Mouse (Mus musculus) hindbrain, postnatal 0 days (tissue): ENCODE results near the gene Rtn2. TPM values are rescaled to one million over a fixed set of nuclear protein-coding genes. Genes with fewer than 3 reads are reported as not detected.

Source experiments
- ATAC-seq: fragments of 200-750 bp; cut with Nextera tagmentation; 2 replicates; pipeline ENCODE4 v1.8.0; 2017; ENCODE audit warnings: mild to moderate bottlenecking, moderate TSS enrichment, moderate library complexity
- DNase-seq: peaks from one replicate; pipeline ENCODE4 v3.0.0-alpha.2; 2015; ENCODE audit warnings: low spot score
- H3K27ac ChIP-seq: fragments of 300-500 bp; sonication (generic); 2 replicates; pipeline ENCODE4 v1.5.1; 2014; ENCODE audit warnings: mild to moderate bottlenecking
- H3K27me3 ChIP-seq: fragments of 300-500 bp; sonication (generic); 2 replicates; pipeline ENCODE4 v1.6.1; 2014; ENCODE audit warnings: low read length, mixed read lengths; ENCODE audit not compliant: insufficient read depth
- H3K36me3 ChIP-seq: fragments of 300-500 bp; sonication (generic); 2 replicates; pipeline ENCODE4 v1.6.1; 2014; ENCODE audit warnings: low read length, mixed read lengths; ENCODE audit not compliant: insufficient read depth
- H3K4me1 ChIP-seq: fragments of 300-500 bp; sonication (generic); 2 replicates; pipeline ENCODE4 v1.6.1; 2014; ENCODE audit warnings: antibody characterized with exemption, low read length, mixed read lengths; ENCODE audit not compliant: insufficient read depth
- H3K4me2 ChIP-seq: fragments of 300-500 bp; sonication (generic); 2 replicates; pipeline ENCODE4 v1.6.1; 2014; ENCODE audit warnings: low read depth, mild to moderate bottlenecking, low read length, moderate library complexity, mixed read lengths
- H3K4me3 ChIP-seq: fragments of 300-500 bp; sonication (generic); 2 replicates; pipeline ENCODE4 v1.5.1; 2014; ENCODE audit warnings: low read length
- H3K9ac ChIP-seq: fragments of 300-500 bp; sonication (generic); replicated peaks from 2 replicates; pipeline ENCODE4 v1.6.1; 2014; ENCODE audit warnings: mild to moderate bottlenecking, low read length, moderate library complexity, mixed read lengths
- H3K9me3 ChIP-seq: fragments of 300-500 bp; sonication (generic); 2 replicates; pipeline ENCODE4 v1.6.1; 2016; ENCODE audit warnings: low read length, mixed read lengths
- CTCF ChIP-seq: IDR thresholded peaks from 2 replicates; pipeline ENCODE4 v1.5.1; 2016; ENCODE audit warnings: antibody characterized with exemption, control low read depth, low read depth
- WGBS: fragments of 180-500 bp; shearing (Covaris S2); extraction: QIAGEN DNeasy Blood & Tissue Kit; methylation state at CpG from one replicate; pipeline ENCODE4 v1.1.7; 2014; 5-methylcytosine and 5-hydroxymethylcytosine counted together
- polyA plus RNA-seq: library from polyadenylated mRNA; unstranded; fragments of >200 nt; fragmentation: Nextera tagmentation; extraction: Ambion mirVana; gene quantifications from 2 replicates; pipeline ENCODE4 v1.2.1, GENCODE M21; 2015
- total RNA-seq: library from RNA; depleted of rRNA; stranded (reverse); fragments of >200 nt; gene quantifications from 2 replicates; pipeline ENCODE4 v1.2.3, GENCODE M21; 2014

Gene Rtn2
- total and polyA plus RNA-seq, 2 experiments from 2014 or later, result 101 to 151 TPM

GRCm38 (mm10) chr7:19303770-19304169, 21.3 kb downstream of the Rtn2 start:
- no peak overlapping the region for H3K27ac ChIP-seq
- WGBS, result under 1% methylated on average over 16 of the region's 16 CpGs
- DNase-seq (peak; percentile 74), ATAC-seq (no peak)
- H3K9ac ChIP-seq, result no peak overlapping the region
- H3K36me3 ChIP-seq, result no peaks in the 10 kb centered on the region
- TF ChIP-seq CTCF, result peak; percentile 78
- peaks cover 24% of the 10 kb centered on the region for H3K27me3 ChIP-seq
- no peak overlapping the region for H3K4me3 ChIP-seq
- no peaks in the 10 kb centered on the region for H3K4me1 ChIP-seq
- H3K4me2 ChIP-seq, result peak overlapping the region; percentile 49
- H3K9me3 ChIP-seq, result no peaks in the 10 kb centered on the region

- DNase-seq, result no peak
- WGBS, result 2% methylated on average over 47 of the region's 48 CpGs
- Histone ChIP-seq H3K4me1 (no peaks in the 10 kb centered on the region), H3K36me3 (no peaks in the 10 kb centered on the region), H3K9me3 (no peaks in the 10 kb centered on the region), H3K4me2 (peak overlapping the region; percentile 49), H3K27me3 (peaks cover 24% of the 10 kb centered on the region), H3K9ac (peak overlapping the region; percentile 52), H3K27ac (no peak overlapping the region), H3K4me3 (peak overlapping the region; percentile 26)
- ATAC-seq, result no peak
- TF ChIP-seq CTCF, result no peak
These were observed 22.3 kb downstream of the Rtn2 start for GRCm38 (mm10) chr7:19304501-19305412.

GRCm38 (mm10) chr7:19305413-19305735, 22.9 kb downstream of the Rtn2 start:
- peak overlapping the region; percentile 49 for H3K4me2 ChIP-seq
- no peak for DNase-seq
- TF ChIP-seq CTCF, result no peak
- H3K4me3 ChIP-seq, result peak overlapping the region; percentile 26; the same call in 1 of the 2 replicates
- no peaks in the 10 kb centered on the region for H3K36me3 ChIP-seq
- no peaks in the 10 kb centered on the region for H3K9me3 ChIP-seq
- H3K27ac ChIP-seq, result no peak overlapping the region
- WGBS, result 13% methylated on average over 6 of the region's 6 CpGs
- peak overlapping the region; percentile 52; the same call in 1 of the 2 replicates for H3K9ac ChIP-seq
- H3K27me3 ChIP-seq, result peaks cover 24% of the 10 kb centered on the region
- ATAC-seq, result no peak
- H3K4me1 ChIP-seq, result no peaks in the 10 kb centered on the region

GRCm38 (mm10) chr7:19305796-19306765, 23.7 kb downstream of the Rtn2 start:
- H3K27me3 ChIP-seq, result peaks cover 24% of the 10 kb centered on the region
- ATAC-seq, result no peak
- no peak overlapping the region for H3K4me2 ChIP-seq
- H3K36me3 ChIP-seq, result no peaks in the 10 kb centered on the region
- 54% methylated on average over 16 of the region's 16 CpGs for WGBS
- H3K4me3 ChIP-seq, result no peak overlapping the region
- H3K4me1 ChIP-seq, result no peaks in the 10 kb centered on the region
- H3K9me3 ChIP-seq, result no peaks in the 10 kb centered on the region
- no peak overlapping the region for H3K27ac ChIP-seq
- no peak for DNase-seq
- H3K9ac ChIP-seq, result no peak overlapping the region
- TF ChIP-seq CTCF, result no peak

GRCm38 (mm10) chr7:19306819-19307738, 24.7 kb downstream of the Rtn2 start:
- peaks cover 24% of the 10 kb centered on the region for H3K27me3 ChIP-seq
- WGBS, result 70% methylated on average over 25 of the region's 25 CpGs
- H3K4me2 ChIP-seq, result peak overlapping the region; percentile 99; the same call in 1 of the 2 replicates
- H3K4me1 ChIP-seq, result no peaks in the 10 kb centered on the region
- H3K27ac ChIP-seq, result no peak overlapping the region
- H3K9ac ChIP-seq, result no peak overlapping the region
- ATAC-seq, result no peak
- H3K4me3 ChIP-seq, result no peak overlapping the region
- H3K9me3 ChIP-seq, result no peaks in the 10 kb centered on the region
- H3K36me3 ChIP-seq, result no peaks in the 10 kb centered on the region
- DNase-seq, result no peak
- no peak for TF ChIP-seq CTCF
